Mouse (Mus musculus) CH12.LX (cell line): ENCODE data around the gene Aim2. TPM values are rescaled to one million over a fixed set of nuclear protein-coding genes. Genes with fewer than 3 reads are reported as not detected.
A peak's percentile ranks its signal among the peaks of the same experiment; 100 is the strongest.

Experiments used
- DNase-seq: peaks from one replicate; pipeline ENCODE4 v3.0.0-alpha.2; 2013; ENCODE audit errors: extremely low read depth
- H3K27ac ChIP-seq: 2 replicates; pipeline ENCODE4 v1.5.1; 2012; ENCODE audit warnings: low read depth, mild to moderate bottlenecking, control low read depth, moderate library complexity; ENCODE audit not compliant: insufficient read depth
- H3K27me3 ChIP-seq: replicated peaks from 2 replicates; pipeline ENCODE3; 2012; ENCODE audit warnings: inconsistent platforms
- H3K36me3 ChIP-seq, 2 experiments: replicated peaks in 1 of 2; 2 replicates each; pipeline versions ENCODE3 to v1.6.1; 2012; ENCODE audit warnings: inconsistent platforms in 1 of 2, low read length in 1 of 2, mild to moderate bottlenecking in 1 of 2, mixed read lengths in 1 of 2, moderate library complexity in 1 of 2; ENCODE audit not compliant: control insufficient read depth in 1 of 2, insufficient read depth in 1 of 2
- H3K4me1 ChIP-seq, 2 experiments: 2 replicates each; pipeline ENCODE4 v1.6.1; 2012; ENCODE audit warnings: inconsistent platforms in 1 of 2, moderate library complexity in 1 of 2; ENCODE audit not compliant: insufficient read depth in 2 of 2, control insufficient read depth in 1 of 2
- H3K4me2 ChIP-seq: 2 replicates; pipeline ENCODE4 v1.6.1; 2012; ENCODE audit warnings: low read depth, mild to moderate bottlenecking, control low read depth; ENCODE audit not compliant: poor library complexity, insufficient read depth, severe bottlenecking
- H3K4me3 ChIP-seq, 3 experiments: fragments of 150-350 bp in 1 of 3; sonication (generic) in 1 of 3; replicated peaks in 1 of 3; 2 replicates each; pipeline versions ENCODE3 to v1.5.1; 2011 to 2012; ENCODE audit warnings: low read depth in 2 of 3, low read length in 2 of 3, mild to moderate bottlenecking in 2 of 3, moderate library complexity in 2 of 3, control low read depth in 1 of 3, improper control_type of control experiment in 1 of 3, inconsistent platforms in 1 of 3, mixed read lengths in 1 of 3; ENCODE audit not compliant: poor library complexity in 1 of 3
- H3K79me2 ChIP-seq: replicated peaks from 2 replicates; pipeline ENCODE4 v1.6.1; 2012; ENCODE audit warnings: mild to moderate bottlenecking, moderate library complexity; ENCODE audit not compliant: control insufficient read depth, poor library complexity, insufficient read depth, severe bottlenecking; ENCODE audit errors: extremely low read depth
- H3K9ac ChIP-seq: 2 replicates; pipeline ENCODE4 v1.6.1; 2012; ENCODE audit warnings: low read depth, mild to moderate bottlenecking, control low read depth, moderate library complexity; ENCODE audit not compliant: insufficient read depth
- H3K9me3 ChIP-seq: replicated peaks from 2 replicates; pipeline ENCODE3; 2012; ENCODE audit warnings: low read length, inconsistent platforms, mixed read lengths
- CTCF ChIP-seq, 2 experiments: IDR thresholded peaks in 1 of 2; conservative IDR thresholded peaks in 1 of 2; 2 replicates each; pipeline ENCODE4 v1.5.1; 2011 to 2012; ENCODE audit warnings: low read depth in 2 of 2, low read length in 2 of 2, improper control_type of control experiment in 1 of 2, inconsistent platforms in 1 of 2, mild to moderate bottlenecking in 1 of 2, moderate library complexity in 1 of 2
- ELF1 ChIP-seq: IDR thresholded peaks from 2 replicates; pipeline ENCODE4 v1.6.1; 2014; ENCODE audit warnings: low read depth, mild to moderate bottlenecking, inconsistent platforms, low read length, improper control_type of control experiment
- EP300 ChIP-seq: IDR thresholded peaks from 2 replicates; pipeline ENCODE4 v1.6.1; 2011; ENCODE audit warnings: low read length, improper control_type of control experiment
- ETS1 ChIP-seq: conservative IDR thresholded peaks from 2 replicates; pipeline ENCODE4 v1.6.1; 2012; ENCODE audit warnings: low read depth, mild to moderate bottlenecking, inconsistent platforms, low read length, improper control_type of control experiment, moderate library complexity
- GABPA ChIP-seq: IDR thresholded peaks from 2 replicates; pipeline ENCODE4 v1.6.1; 2012; ENCODE audit warnings: low read depth, low read length, improper control_type of control experiment, inconsistent platforms; ENCODE audit not compliant: insufficient replicate concordance
- IRF4 ChIP-seq: IDR thresholded peaks from 2 replicates; pipeline ENCODE4 v1.6.1; 2014; ENCODE audit warnings: low read depth, mild to moderate bottlenecking, inconsistent platforms, low read length, improper control_type of control experiment
- JUND ChIP-seq: conservative IDR thresholded peaks from 2 replicates; pipeline ENCODE4 v1.6.1; 2011; ENCODE audit warnings: low read depth, low read length, improper control_type of control experiment
- MAFK ChIP-seq: IDR thresholded peaks from 2 replicates; pipeline ENCODE4 v1.6.1; 2011; ENCODE audit warnings: low read length, improper control_type of control experiment; ENCODE audit not compliant: insufficient replicate concordance
- MEF2A ChIP-seq: IDR thresholded peaks from 2 replicates; pipeline ENCODE4 v1.6.1; 2014; ENCODE audit warnings: low read depth, mild to moderate bottlenecking, inconsistent platforms, low read length, improper control_type of control experiment, borderline replicate concordance
- MXI1 ChIP-seq: IDR thresholded peaks from 2 replicates; pipeline ENCODE4 v1.6.1; 2011; ENCODE audit warnings: mild to moderate bottlenecking, low read depth, low read length, improper control_type of control experiment
- RAD21 ChIP-seq: IDR thresholded peaks from 2 replicates; pipeline ENCODE4 v1.6.1; 2011; ENCODE audit warnings: low read depth, mild to moderate bottlenecking, low read length, improper control_type of control experiment, moderate library complexity
- RCOR1 ChIP-seq: conservative IDR thresholded peaks from 2 replicates; pipeline ENCODE4 v1.6.1; 2012; ENCODE audit warnings: low read depth, mild to moderate bottlenecking, inconsistent platforms, low read length, improper control_type of control experiment
- SMC3 ChIP-seq: IDR thresholded peaks from 2 replicates; pipeline ENCODE4 v1.6.1; 2011; ENCODE audit warnings: low read depth, low read length, improper control_type of control experiment
- TBP ChIP-seq: conservative IDR thresholded peaks from 2 replicates; pipeline ENCODE4 v1.6.1; 2011; ENCODE audit warnings: low read depth, low read length, improper control_type of control experiment
- UBTF ChIP-seq: IDR thresholded peaks from 2 replicates; pipeline ENCODE4 v1.6.1; 2012; ENCODE audit warnings: low read depth, mild to moderate bottlenecking, inconsistent platforms, low read length, improper control_type of control experiment, moderate library complexity
- USF1 ChIP-seq: IDR thresholded peaks from 2 replicates; pipeline ENCODE4 v1.6.1; 2014; ENCODE audit warnings: low read depth, mild to moderate bottlenecking, inconsistent platforms, low read length, improper control_type of control experiment
- ZC3H11A ChIP-seq: IDR thresholded peaks from 2 replicates; pipeline ENCODE4 v1.6.1; 2012; ENCODE audit warnings: low read depth, mild to moderate bottlenecking, inconsistent platforms, low read length, improper control_type of control experiment
- ZNF384 ChIP-seq: IDR thresholded peaks from 2 replicates; pipeline ENCODE4 v1.6.1; 2012; ENCODE audit warnings: low read depth, low read length, improper control_type of control experiment, inconsistent platforms
- dilution Hi-C: fragments of 300-500 bp; cut with MboI; formaldehyde crosslinking; loops from 2 replicates; pipeline ENCODE4 v1.14.3; 2020; ENCODE audit warnings: low sequenced_read_pairs; ENCODE audit not compliant: extremely low pct_unique_long_range_greater_than_20kb, extremely low pct_ligation_motif_present
- in situ Hi-C: fragments of 300-500 bp; cut with MboI; formaldehyde crosslinking; loops from 3 replicates; pipeline ENCODE4 v1.14.3; 2019; ENCODE audit warnings: low sequenced_read_pairs, low pct_ligation_motif_present, low pct_unique_long_range_greater_than_20kb, mixed read lengths
- polyA plus RNA-seq: library from polyadenylated mRNA; unstranded; fragments of >175 nt; gene quantifications from 2 replicates; pipeline ENCODE4 v1.2.1, GENCODE M21; 2012; ENCODE audit warnings: low read depth; ENCODE audit not compliant: insufficient read length
- total RNA-seq, 2 experiments: library from RNA; depleted of rRNA; stranded (reverse); fragments of 300-350 nt in 1 of 2; fragments of >200 nt in 1 of 2; gene quantifications; 2 replicates each; pipeline ENCODE4 v1.2.3; 2012 to 2014

The Aim2 gene
- total and polyA plus RNA-seq, 3 experiments, result 59.7 to 117 (median 87.0) TPM

- DNase-seq, result no peak
These were observed 81.7 kb downstream of the Aim2 start for GRCm38 (mm10) chr1:173432411-173432810.

GRCm38 (mm10) chr1:173437161-173437953 is 86.7 kb downstream of the Aim2 start:
- peaks cover 75% of the 10 kb centered on the region for H3K79me2 ChIP-seq
- no peak overlapping the region for H3K4me3 ChIP-seq
- H3K27me3 ChIP-seq, result no peaks in the 10 kb centered on the region
- no peak overlapping the region for H3K9ac ChIP-seq
- peaks cover 26 to 78% of the 10 kb centered on the region in 2 experiments for H3K4me1 ChIP-seq
- H3K36me3 ChIP-seq, result peaks cover 17 to 48% of the 10 kb centered on the region in 2 experiments
- dilution Hi-C loops (no loop called here), in situ Hi-C loops (no loop called here)
- H3K4me2 ChIP-seq, result peak overlapping the region; percentile 26; the same call in 1 of the 2 replicates
- DNase-seq, result no peak
- no peak overlapping the region for H3K27ac ChIP-seq
- H3K9me3 ChIP-seq, result no peaks in the 10 kb centered on the region
- TF ChIP-seq JUND, result no peak
- TF ChIP-seq EP300, result peak; percentile 18; the same call in 1 of the 2 replicates
- peak; percentile 29; the same call in 1 of the 2 replicates for TF ChIP-seq ELF1
- no peak for TF ChIP-seq RCOR1

More at GRCm38 (mm10) chr1:173432411-173432810, 81.7 kb downstream of the Aim2 start:
- Histone ChIP-seq H3K9ac (no peak overlapping the region), H3K4me1 (peaks cover 42 to 82% of the 10 kb centered on the region in 2 experiments), H3K27me3 (no peaks in the 10 kb centered on the region), H3K27ac (no peak overlapping the region), H3K36me3 (peaks cover 21 to 62% of the 10 kb centered on the region in 2 experiments), H3K4me3 (no peak overlapping the region), H3K4me2 (no peak overlapping the region), H3K9me3 (no peaks in the 10 kb centered on the region), H3K79me2 (peaks cover 84% of the 10 kb centered on the region)
- TF ChIP-seq ELF1 (no peak), UBTF (no peak), ZC3H11A (no peak)
- in situ Hi-C loops (no loop called here), dilution Hi-C loops (no loop called here)

DNA sequence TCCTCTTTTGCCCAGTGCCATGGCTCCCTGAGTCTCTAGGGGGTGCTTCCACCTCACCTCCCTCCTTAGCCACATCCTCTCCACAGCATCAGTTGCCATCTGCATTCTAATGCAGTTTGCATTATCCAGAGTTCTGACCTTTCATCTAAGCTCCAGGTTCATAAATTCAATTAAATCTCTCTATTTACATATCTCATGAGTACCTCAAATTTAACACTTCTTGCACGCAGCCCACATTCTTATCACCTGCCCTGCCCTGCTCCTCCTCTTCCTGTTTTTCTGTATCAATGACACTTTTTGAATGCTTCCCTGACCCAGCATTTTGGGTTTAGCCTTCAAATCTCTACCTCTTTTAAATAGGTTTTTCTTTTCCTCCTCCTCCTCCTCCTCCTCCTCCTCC is 90.0 kb downstream of the Aim2 start:
- Histone ChIP-seq H3K27ac (peak overlapping the region; percentile 51), H3K9ac (no peak overlapping the region), H3K36me3 (peaks cover 19 to 57% of the 10 kb centered on the region in 2 experiments), H3K4me1 (peaks cover 24 to 64% of the 10 kb centered on the region in 2 experiments), H3K4me2 (peak overlapping the region; percentile 80), H3K4me3 (peak overlapping the region in 1 of 3 experiments; percentile 35), H3K9me3 (no peaks in the 10 kb centered on the region), H3K79me2 (peaks cover 64% of the 10 kb centered on the region), H3K27me3 (no peaks in the 10 kb centered on the region)
- in situ Hi-C loops, result no loop called here
- DNase-seq, result no peak
- dilution Hi-C loops, result no loop called here
- no peak for TF ChIP-seq RAD21
- TF ChIP-seq ZNF384, result no peak
- no peak for TF ChIP-seq MXI1
- TF ChIP-seq ELF1, result no peak
- no peak for TF ChIP-seq MAFK
- no peak for TF ChIP-seq TBP
- TF ChIP-seq ETS1, result no peak
- TF ChIP-seq IRF4, result no peak
- TF ChIP-seq GABPA, result no peak
- TF ChIP-seq CTCF (conservative IDR thresholded peaks at IDR 0.05 in 1 of 2, IDR thresholded peaks at IDR 0.05 in 1 of 2; ENCODE audit: low read depth in 2 of 2, low read length in 2 of 2), result no peak
- TF ChIP-seq SMC3, result no peak
- no peak for TF ChIP-seq USF1
- no peak for TF ChIP-seq MEF2A
